Mouse (Mus musculus): Measurements from ENCODE around the gene Kdm4a.

DNA sequence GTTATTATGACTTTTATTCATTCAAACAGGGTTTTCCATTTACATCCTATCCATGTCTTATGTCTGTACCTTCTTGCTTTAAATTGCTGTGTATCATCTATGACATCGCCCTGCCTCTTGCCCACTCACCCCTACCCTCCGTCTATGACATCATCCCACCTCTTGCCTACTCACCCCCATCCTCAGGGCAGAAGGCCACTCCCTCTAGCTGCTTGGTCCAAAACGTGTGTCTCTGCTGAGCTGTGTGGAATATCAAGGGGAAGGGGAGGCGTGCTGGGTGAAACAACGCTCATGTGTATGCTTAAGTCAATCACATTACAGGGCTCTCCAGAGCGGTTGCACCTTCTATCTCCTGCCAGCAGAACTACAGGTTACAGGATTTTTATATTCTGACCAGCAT, 83.8 kb downstream of the Kdm4a start:
- TF ChIP-seq CTCF (IDR thresholded peaks at IDR 0.05; ENCODE audit: borderline replicate concordance, insufficient read depth, low read length): no peak
- TF ChIP-seq POLR2A (IDR thresholded peaks at IDR 0.05; ENCODE audit: low read depth, low read length): no peak
